Mouse (Mus musculus): ENCODE results near the gene Olfr212. TPM values are rescaled to one million over a fixed set of nuclear protein-coding genes. Genes with fewer than 3 reads are reported as not detected.

Olfr212 gene
- total and polyA plus RNA-seq, 3 experiments = not detected

- no peaks in the 10 kb centered on the region for H3K79me2 ChIP-seq (replicated peaks; ENCODE audit: control insufficient read depth, extremely low read depth, insufficient read depth, poor library complexity, severe bottlenecking)
- no peak overlapping the region for H3K4me2 ChIP-seq (ENCODE audit: insufficient read depth, low read depth, poor library complexity, severe bottlenecking)
- no peak overlapping the region for H3K9ac ChIP-seq (ENCODE audit: insufficient read depth, low read depth)
- dilution Hi-C loops (cut with MboI; ENCODE audit: extremely low pct_ligation_motif_present, extremely low pct_unique_long_range_greater_than_20kb, low sequenced_read_pairs) (no loop called here), in situ Hi-C loops (cut with MboI; ENCODE audit: low pct_ligation_motif_present, low pct_unique_long_range_greater_than_20kb, low sequenced_read_pairs) (no loop called here)
- H3K27ac ChIP-seq (ENCODE audit: insufficient read depth, low read depth) = no peak overlapping the region
- no peaks in the 10 kb centered on the region for H3K36me3 ChIP-seq (replicated peaks in 1 of 2; ENCODE audit: control insufficient read depth in 1 of 2, insufficient read depth in 1 of 2, low read length in 1 of 2)
- DNase-seq (ENCODE audit: extremely low read depth) = no peak
- no peak overlapping the region for H3K4me3 ChIP-seq (replicated peaks in 1 of 3; ENCODE audit: low read depth in 2 of 3, low read length in 2 of 3, poor library complexity in 1 of 3)
- H3K4me1 ChIP-seq (ENCODE audit: control insufficient read depth in 1 of 2, insufficient read depth in 2 of 2) = peaks cover 19 to 48% of the 10 kb centered on the region in 2 experiments; a peak in 3 of 4 replicates
- H3K9me3 ChIP-seq (replicated peaks; ENCODE audit: low read length) = peaks cover 5% of the 10 kb centered on the region
- no peaks in the 10 kb centered on the region for H3K27me3 ChIP-seq (replicated peaks)
- TF ChIP-seq USF2 (conservative IDR thresholded peaks at IDR 0.05; ENCODE audit: low read depth, low read length) (no peak), TBP (conservative IDR thresholded peaks at IDR 0.05; ENCODE audit: low read depth, low read length) (no peak), ETS1 (conservative IDR thresholded peaks at IDR 0.05; ENCODE audit: low read depth, low read length) (no peak), CTCF (conservative IDR thresholded peaks at IDR 0.05 in 1 of 2, IDR thresholded peaks at IDR 0.05 in 1 of 2; ENCODE audit: low read depth in 2 of 2, low read length in 2 of 2) (no peak), ZKSCAN1 (IDR thresholded peaks at IDR 0.05; ENCODE audit: borderline replicate concordance, low read depth, low read length) (no peak), ELF1 (IDR thresholded peaks at IDR 0.05; ENCODE audit: low read depth, low read length) (no peak), CHD2 (IDR thresholded peaks at IDR 0.05; ENCODE audit: low read length) (no peak), POLR2AphosphoS2 (IDR thresholded peaks at IDR 0.05; ENCODE audit: low read depth, low read length) (no peak), NELFE (IDR thresholded peaks at IDR 0.05; ENCODE audit: low read depth, low read length) (no peak), MAX (IDR thresholded peaks at IDR 0.05; ENCODE audit: low read length) (no peak), NRF1 (IDR thresholded peaks at IDR 0.05; ENCODE audit: low read depth, low read length) (no peak), ZNF384 (IDR thresholded peaks at IDR 0.05; ENCODE audit: low read depth, low read length) (no peak), MAZ (IDR thresholded peaks at IDR 0.05; ENCODE audit: low read depth, low read length) (no peak), ZMIZ1 (IDR thresholded peaks at IDR 0.05; ENCODE audit: low read depth, low read length) (no peak), SMC3 (IDR thresholded peaks at IDR 0.05; ENCODE audit: low read depth, low read length) (no peak)
These were observed 47.1 kb upstream of the Olfr212 start for GRCm38 (mm10) chr6:116459232-116459631.

DNA sequence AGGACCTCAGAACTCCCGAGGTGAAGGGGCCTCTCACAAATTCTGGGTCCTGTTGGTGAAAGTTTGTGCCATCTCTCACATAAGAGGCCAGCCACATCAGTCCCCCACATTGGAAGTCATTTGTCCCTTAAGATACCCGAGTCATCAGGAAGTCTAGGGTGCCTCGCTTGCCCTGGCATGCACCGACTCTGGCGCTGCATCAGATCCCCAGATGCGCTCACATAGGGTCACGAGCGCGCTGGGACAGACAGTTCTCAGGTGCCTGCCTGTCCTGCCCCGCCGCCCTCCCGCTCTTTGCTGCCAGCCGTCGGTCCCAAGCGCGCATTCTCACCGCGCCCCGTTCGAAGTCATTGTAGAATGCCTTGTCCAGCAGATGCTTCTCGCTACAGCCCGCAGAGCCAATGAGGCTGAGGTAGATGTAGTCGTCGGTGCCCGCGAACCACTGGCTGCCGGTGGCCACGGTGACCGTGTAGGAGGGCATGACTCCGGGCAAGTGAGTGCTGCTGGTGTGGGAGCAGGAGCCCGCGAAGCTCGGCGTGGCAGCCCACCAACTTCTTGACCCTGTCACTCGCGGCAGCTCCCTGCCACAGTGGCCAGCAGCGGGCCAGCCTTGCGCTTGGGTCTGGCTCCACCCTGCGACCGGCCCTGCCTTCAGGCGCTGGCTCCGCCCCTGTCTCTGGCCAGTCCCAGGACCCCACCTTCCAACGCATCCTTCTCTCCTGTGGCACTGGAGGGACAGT is 45.6 kb upstream of the Olfr212 start, which contains the start of gene Alox5:
TSS of gene Alox5 (minus strand) at position 635 of the 740 bp plus-strand sequence.
- Histone ChIP-seq H3K27me3 (replicated peaks) (no peaks in the 10 kb centered on the region), H3K27ac (ENCODE audit: insufficient read depth, low read depth) (no peak within 1 kb of the TSS), H3K79me2 (replicated peaks; ENCODE audit: control insufficient read depth, extremely low read depth, insufficient read depth, poor library complexity, severe bottlenecking) (no peaks in the 10 kb centered on the region), H3K4me1 (ENCODE audit: control insufficient read depth in 1 of 2, insufficient read depth in 2 of 2) (peaks cover 24 to 48% of the 10 kb centered on the region in 2 experiments; a peak in 3 of 4 replicates), H3K36me3 (replicated peaks in 1 of 2; ENCODE audit: control insufficient read depth in 1 of 2, insufficient read depth in 1 of 2, low read length in 1 of 2) (no peaks in the 10 kb centered on the region), H3K9ac (ENCODE audit: insufficient read depth, low read depth) (no peak within 1 kb of the TSS), H3K4me2 (ENCODE audit: insufficient read depth, low read depth, poor library complexity, severe bottlenecking) (no peak within 1 kb of the TSS), H3K4me3 (replicated peaks in 1 of 3; ENCODE audit: low read depth in 2 of 3, low read length in 2 of 3, poor library complexity in 1 of 3) (no peak within 1 kb of the TSS), H3K9me3 (replicated peaks; ENCODE audit: low read length) (peaks cover 5% of the 10 kb centered on the region)
- in situ Hi-C loops (cut with MboI; ENCODE audit: low pct_ligation_motif_present, low pct_unique_long_range_greater_than_20kb, low sequenced_read_pairs) = no loop called here
- no peak for DNase-seq (ENCODE audit: extremely low read depth)
- dilution Hi-C loops (cut with MboI; ENCODE audit: extremely low pct_ligation_motif_present, extremely low pct_unique_long_range_greater_than_20kb, low sequenced_read_pairs) = no loop called here
- TF ChIP-seq BHLHE40 (IDR thresholded peaks at IDR 0.05; ENCODE audit: low read depth, low read length) (no peak), CHD1 (IDR thresholded peaks at IDR 0.05; ENCODE audit: low read depth, low read length) (no peak), POLR2AphosphoS2 (IDR thresholded peaks at IDR 0.05; ENCODE audit: low read depth, low read length) (no peak), ZKSCAN1 (IDR thresholded peaks at IDR 0.05; ENCODE audit: borderline replicate concordance, low read depth, low read length) (no peak), SMC3 (IDR thresholded peaks at IDR 0.05; ENCODE audit: low read depth, low read length) (no peak), E2F4 (IDR thresholded peaks at IDR 0.05; ENCODE audit: insufficient replicate concordance, low read depth, low read length) (no peak), TCF12 (IDR thresholded peaks at IDR 0.05; ENCODE audit: low read depth, low read length) (no peak), MAFK (IDR thresholded peaks at IDR 0.05; ENCODE audit: insufficient replicate concordance, low read length) (no peak), CTCF (conservative IDR thresholded peaks at IDR 0.05 in 1 of 2, IDR thresholded peaks at IDR 0.05 in 1 of 2; ENCODE audit: low read depth in 2 of 2, low read length in 2 of 2) (no peak), ZMIZ1 (IDR thresholded peaks at IDR 0.05; ENCODE audit: low read depth, low read length) (no peak), USF1 (IDR thresholded peaks at IDR 0.05; ENCODE audit: low read depth, low read length) (no peak), JUN (IDR thresholded peaks at IDR 0.05; ENCODE audit: insufficient read depth, low read depth, low read length) (no peak), CHD2 (IDR thresholded peaks at IDR 0.05; ENCODE audit: low read length) (no peak), SIN3A (IDR thresholded peaks at IDR 0.05; ENCODE audit: low read length) (no peak), MYC (IDR thresholded peaks at IDR 0.05; ENCODE audit: low read depth, low read length) (no peak), ZNF384 (IDR thresholded peaks at IDR 0.05; ENCODE audit: low read depth, low read length) (no peak), UBTF (IDR thresholded peaks at IDR 0.05; ENCODE audit: low read depth, low read length) (no peak)

All from CH12.LX (cell line).